Mouse (Mus musculus) layer of hippocampus, postnatal 14 days (tissue): ENCODE results near the gene Ssb. TPM values are rescaled to one million over a fixed set of nuclear protein-coding genes. Genes with fewer than 3 reads are reported as not detected.

Experiments
- total RNA-seq, 2 experiments: library from RNA; stranded (reverse); gene quantifications; 2 replicates each; pipeline ENCODE4 v1.2.3; 2021

Ssb gene
- total RNA-seq, 2 experiments from 2014 or later, result 129 to 149 TPM

Other genes starting within 250 kb of the Ssb start
- gene Bbs5, start 214.4 kb upstream of the Ssb start, total RNA-seq, result 10 to 100 TPM; 23.7 to 29.8 TPM
- under 1 TPM; 0.43 to 0.78 TPM for gene Klhl41, start 191.4 kb upstream of the Ssb start, total RNA-seq
- 10 to 100 TPM; 19.3 to 20.0 TPM for gene Fastkd1, start 148.0 kb upstream of the Ssb start, total RNA-seq
- 10 to 100 TPM; 60.3 to 67.0 TPM for gene Ppig, start 139.0 kb upstream of the Ssb start, total RNA-seq
- gene Ccdc173, start 72.0 kb upstream of the Ssb start, total RNA-seq, result 1 to 10 TPM; 2.7 to 2.8 TPM
- 10 to 100 TPM; 19.0 to 21.7 TPM for gene Phospho2, start 71.9 kb upstream of the Ssb start, total RNA-seq
- 10 to 100 TPM; 60.8 to 63.5 TPM for gene Klhl23, start 39.6 kb upstream of the Ssb start, total RNA-seq
- 10 to 100 TPM; 13.4 to 16.6 TPM for gene Mettl5, start 24.1 kb downstream of the Ssb start, total RNA-seq
- gene Ubr3, start 35.7 kb downstream of the Ssb start, total RNA-seq, result 100 to 1,000 TPM; 132 to 136 TPM
- 1 to 10 TPM; 1.2 to 1.3 TPM for gene Myo3b, start 177.6 kb downstream of the Ssb start, total RNA-seq